Mouse (Mus musculus) adipocyte (in vitro differentiated cells): Measurements from ENCODE around the gene Steap2.

Experiments used
- DNase-seq: peaks from one replicate; pipeline ENCODE4 v3.0.0-alpha.2; 2016; ENCODE audit warnings: low spot score

Steap2 gene

DNA sequence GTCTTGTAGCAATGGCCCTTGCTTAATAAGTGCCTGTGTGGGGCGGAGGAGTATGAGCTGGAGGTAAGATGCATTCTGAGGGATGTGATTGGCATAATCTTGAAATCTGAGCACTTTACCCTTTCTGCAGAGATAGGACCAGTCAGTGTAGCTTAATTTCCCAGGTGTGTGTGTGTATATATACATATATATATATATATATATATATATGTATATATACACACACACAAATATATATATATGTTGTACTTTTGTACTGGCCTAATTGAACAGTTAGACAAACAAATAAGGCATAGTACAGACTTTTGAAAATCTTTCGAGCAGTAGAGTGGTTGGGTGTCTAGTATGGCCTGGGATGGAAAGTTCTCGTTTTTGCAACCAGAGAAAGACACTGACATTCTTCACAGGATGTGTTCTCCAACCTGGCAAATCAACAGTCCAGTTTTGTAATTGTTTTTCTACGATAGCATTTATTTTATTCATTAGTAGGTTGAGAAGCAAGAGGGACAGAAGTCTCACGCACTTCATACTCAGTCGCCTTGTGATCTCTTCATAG, 29.9 kb downstream of the Steap2 start:
- no peak for DNase-seq

DNA sequence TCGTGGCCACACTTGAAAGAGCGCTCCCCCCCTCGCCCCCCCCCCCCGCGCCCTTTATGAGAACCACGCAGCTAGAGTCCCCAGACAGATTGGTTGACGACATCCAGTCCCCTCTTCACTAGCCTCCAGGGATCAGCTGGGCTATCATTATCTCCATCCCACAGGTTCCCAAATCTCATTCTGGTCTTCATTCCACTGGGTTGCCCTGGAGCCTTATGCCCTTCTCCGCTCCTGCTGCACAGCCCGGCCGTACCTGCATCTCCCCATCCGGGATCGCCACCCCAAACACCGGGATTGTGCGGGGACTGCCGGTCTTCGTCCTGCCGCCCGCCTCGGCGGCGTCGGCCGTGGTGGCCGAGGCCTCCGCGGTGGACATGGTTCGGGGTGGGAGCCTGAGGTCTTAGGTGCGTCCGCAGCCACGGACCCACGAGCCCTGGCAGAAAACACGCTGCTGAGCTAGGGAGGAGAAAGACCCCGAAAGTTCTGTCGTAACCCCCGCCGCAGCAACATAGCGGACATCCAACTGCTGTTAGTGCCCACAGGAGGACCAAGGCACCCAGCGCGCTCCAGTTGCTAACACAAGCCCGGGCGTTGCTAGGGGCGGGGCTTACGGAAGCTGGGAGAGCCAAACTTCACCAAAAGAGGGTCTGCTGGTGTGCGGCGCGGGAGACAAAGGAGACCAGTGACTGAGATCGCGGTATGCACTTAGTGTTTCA, 30.6 kb downstream of the Steap2 start, which contains the start of gene Cfap69:
TSS of gene Cfap69 (minus strand) at position 585 of the 716 bp plus-strand sequence.
- DNase-seq, result peak; percentile 54

DNA sequence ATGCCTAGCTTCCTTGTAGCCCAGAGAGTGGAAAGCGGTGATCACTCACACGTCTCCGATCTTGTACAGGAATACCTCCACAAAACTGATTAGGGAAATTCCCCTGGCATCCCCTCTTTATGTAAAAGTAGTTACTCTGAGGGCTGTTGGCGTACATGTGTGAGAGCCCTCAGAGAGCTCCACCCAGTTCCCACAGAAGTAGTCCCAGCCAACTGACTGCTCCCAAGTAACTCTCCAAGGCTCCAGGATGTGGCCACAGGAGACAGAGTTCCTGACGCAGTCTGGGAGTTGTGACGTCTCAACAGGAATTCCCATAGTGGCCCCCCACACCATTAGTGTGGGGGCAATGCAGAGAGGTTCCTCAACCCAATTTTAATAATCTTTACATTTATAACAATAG, 31.3 kb downstream of the Steap2 start:
- DNase-seq, result no peak

DNA sequence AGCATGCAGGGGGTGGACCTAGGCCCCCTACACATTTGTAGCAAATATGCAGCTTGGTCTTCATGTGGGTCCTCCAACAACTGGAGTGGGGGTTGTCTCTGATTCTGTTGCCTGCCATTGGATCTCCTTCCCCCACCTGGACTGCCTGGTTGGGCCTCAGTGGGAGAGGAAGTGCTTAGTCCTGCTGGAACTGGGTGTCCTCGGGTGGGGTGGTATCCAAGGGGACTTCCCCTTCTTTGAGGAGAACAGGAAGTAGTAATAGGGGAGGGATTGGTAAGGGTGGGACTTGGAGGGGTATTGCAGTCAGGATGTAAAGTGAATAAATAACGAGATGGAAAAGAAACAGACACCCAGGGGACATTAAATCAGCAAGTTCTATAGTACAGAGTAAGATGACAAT, 35.7 kb downstream of the Steap2 start:
- no peak for DNase-seq

DNA sequence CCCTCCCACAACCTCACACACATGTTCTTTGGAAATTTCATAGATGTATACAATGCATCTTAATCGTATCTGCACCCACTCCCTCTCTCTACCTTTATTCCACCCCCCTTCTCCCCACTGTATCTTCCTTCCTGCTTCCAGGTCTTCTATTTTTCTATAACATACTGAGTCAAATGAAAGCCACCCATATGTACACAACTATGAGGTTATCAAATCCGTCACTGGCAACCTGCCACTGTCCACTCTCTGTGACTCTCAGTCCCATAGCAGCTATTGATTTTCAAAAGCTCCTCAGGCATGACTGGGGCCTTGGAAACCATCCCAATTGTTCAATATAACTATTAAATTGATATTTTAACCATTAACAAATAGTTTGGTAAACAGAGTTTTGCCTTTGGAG, 36.4 kb downstream of the Steap2 start:
- no peak for DNase-seq

DNA sequence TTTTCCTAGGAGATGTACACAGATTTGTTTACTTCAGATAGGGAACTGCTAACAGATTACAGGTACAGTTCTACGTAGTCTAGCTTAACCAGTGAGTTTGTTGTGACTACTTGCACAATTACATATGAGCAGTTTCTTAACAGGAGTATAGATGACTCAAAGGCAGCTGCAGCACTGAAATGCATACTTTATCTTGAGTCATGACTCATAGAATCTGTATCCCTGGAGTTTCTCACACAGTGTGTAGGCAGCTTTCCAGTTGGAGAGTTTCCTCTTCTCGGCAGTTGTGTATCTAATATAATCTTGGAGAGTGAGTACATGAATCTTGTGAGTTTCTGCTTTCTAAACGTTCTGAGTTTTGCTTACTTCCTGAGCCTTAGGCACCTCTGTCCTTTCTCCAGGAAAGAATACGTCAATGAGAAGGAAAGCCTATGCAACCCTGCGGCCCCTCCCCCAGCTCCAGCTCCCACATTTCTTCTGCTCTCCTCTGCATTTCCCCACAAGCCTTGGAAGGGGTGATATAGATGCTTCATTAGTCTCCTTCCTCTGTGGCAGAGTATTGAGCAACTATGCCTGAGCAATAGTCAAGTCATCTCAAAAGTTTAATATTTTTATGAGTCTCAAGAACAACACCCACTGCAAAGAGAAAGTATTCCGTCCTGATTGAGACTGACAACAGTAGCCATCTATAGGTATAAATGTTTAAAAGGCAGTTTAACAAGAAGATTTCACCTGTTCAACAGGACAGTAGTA, 45.4 kb downstream of the Steap2 start:
- peak; percentile 58 for DNase-seq

DNA sequence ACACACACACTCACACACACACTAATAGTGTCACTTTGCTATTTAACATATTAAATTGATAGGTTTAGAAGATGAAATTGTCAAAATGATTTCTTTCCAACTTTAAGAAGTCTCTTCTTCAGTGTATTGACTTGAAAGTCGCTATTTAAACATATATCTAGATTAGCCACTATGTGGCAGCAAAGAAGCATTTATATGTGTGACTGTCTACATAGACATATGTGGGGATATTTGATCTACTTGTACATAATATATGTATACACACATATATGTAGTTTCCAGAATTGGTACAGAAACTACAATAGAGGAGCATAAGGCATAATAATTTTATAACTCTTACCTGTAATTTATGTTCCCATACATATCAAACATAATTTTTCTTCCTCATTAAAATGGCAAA, 48.2 kb downstream of the Steap2 start:
- DNase-seq, result peak; percentile 55

DNA sequence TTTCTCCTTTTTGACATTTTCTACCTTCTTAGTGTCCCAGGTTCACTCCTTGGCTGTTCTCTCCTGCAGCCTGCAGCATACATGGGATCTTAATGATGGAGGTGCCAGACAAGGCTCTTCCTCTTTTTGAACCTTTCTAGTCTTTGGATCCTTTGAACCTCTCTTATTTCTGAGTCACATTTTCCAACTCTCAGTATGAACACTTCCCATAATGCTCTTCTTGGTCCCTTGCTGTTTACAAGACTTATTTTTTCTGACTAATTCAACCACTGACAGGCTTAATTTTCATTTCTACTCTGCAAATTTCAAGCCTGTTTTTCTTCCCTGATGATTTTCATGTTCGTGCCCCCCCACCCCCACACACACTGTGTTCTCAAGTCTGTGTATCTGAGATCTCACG, 55.9 kb downstream of the Steap2 start:
- no peak for DNase-seq

DNA sequence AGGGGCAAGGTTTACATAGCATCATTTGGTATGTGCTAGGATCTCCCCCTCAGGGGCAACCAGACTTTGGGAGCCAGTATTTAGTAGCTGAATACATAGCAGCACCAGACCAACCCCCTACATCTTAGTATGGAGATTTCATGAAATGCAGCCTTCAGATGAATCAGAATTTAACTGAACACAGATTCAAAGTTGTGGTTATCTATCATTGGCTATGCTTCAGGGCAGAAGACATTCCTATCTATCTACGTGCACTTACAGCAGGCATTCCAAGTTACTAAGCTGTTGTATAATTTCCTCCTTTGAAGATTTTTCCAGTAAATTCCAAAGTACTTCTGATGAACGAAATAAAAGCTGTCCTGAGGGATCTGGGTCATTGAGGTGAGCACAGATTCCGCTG, 68.9 kb downstream of the Steap2 start:
- DNase-seq, result no peak

DNA sequence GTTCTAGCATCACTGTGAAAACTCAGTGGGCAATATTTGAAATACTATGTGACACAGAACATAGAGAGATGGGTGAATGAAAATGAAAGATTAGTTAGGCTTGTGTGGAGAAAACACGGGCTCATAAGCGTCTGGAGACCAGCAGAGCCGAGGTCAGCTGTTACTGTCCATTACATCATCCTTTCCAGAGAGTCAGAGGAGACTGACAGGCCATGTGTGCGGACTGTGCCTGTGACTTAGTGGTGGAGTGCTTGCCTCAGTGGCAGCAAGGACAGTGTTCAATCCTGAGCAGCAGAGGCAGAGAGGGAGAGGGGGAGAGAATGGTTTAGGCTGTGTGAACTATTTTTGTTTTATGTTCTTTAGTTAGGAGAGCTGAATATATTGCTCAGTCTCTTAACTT, 76.0 kb downstream of the Steap2 start:
- DNase-seq, result peak; percentile 9
